Mouse (Mus musculus) kidney, adult 11 months (tissue): ENCODE measurements at regions not wholly inside any gene's neighbourhood (a gene's known extent, or its start where the extent isn't known, plus 50 kb on each side); places are given as distances from the start of the nearest gene placed in this dataset.
"Not testable (repeated sequence)": the region's sequence is repeated elsewhere in the genome, so short reads cannot be mapped to it uniquely, and the experiment has no call there.

Source experiments
- DNase-seq: peaks from one replicate; pipeline ENCODE4 v3.0.0; 2022

GRCm38 (mm10) chr17:9278046-9278445 lies 143.8 kb upstream of the Gm17728 start:
- DNase-seq: not testable (repeated sequence)

- no peak for DNase-seq
These were observed 142.4 kb upstream of the Gm17728 start for GRCm38 (mm10) chr17:9279481-9279880.

GRCm38 (mm10) chr17:9281891-9282290 lies 140.0 kb upstream of the Gm17728 start:
- no peak for DNase-seq

- DNase-seq: no peak
These were observed 139.3 kb upstream of the Gm17728 start for GRCm38 (mm10) chr17:9282333-9283176.

- no peak for DNase-seq
These were observed 135.4 kb upstream of the Gm17728 start for GRCm38 (mm10) chr17:9286431-9286830.

- no peak for DNase-seq
These were observed 135.0 kb upstream of the Gm17728 start for GRCm38 (mm10) chr17:9286834-9287233.

- DNase-seq: no peak
These were observed 134.2 kb upstream of the Gm17728 start for GRCm38 (mm10) chr17:9287682-9288081.

- DNase-seq: no peak
These were observed 130.3 kb upstream of the Gm17728 start for GRCm38 (mm10) chr17:9291601-9292000.

GRCm38 (mm10) chr17:9292296-9292695 lies 129.6 kb upstream of the Gm17728 start:
- no peak for DNase-seq

GRCm38 (mm10) chr17:9296371-9296770 lies 125.5 kb upstream of the Gm17728 start:
- DNase-seq: no peak

- DNase-seq: no peak
These were observed 123.6 kb upstream of the Gm17728 start for GRCm38 (mm10) chr17:9298231-9298630.

- DNase-seq: no peak
These were observed 120.8 kb upstream of the Gm17728 start for GRCm38 (mm10) chr17:9301101-9301501.

- DNase-seq: no peak
These were observed 113.4 kb upstream of the Gm17728 start for GRCm38 (mm10) chr17:9308507-9308906.

GRCm38 (mm10) chr17:9322772-9323171 lies 99.1 kb upstream of the Gm17728 start:
- no peak for DNase-seq

GRCm38 (mm10) chr17:9328886-9329455 lies 92.9 kb upstream of the Gm17728 start:
- DNase-seq: no peak

- DNase-seq: no peak
These were observed 64.2 kb upstream of the Gm17728 start for GRCm38 (mm10) chr17:9357572-9358159.
